Mouse (Mus musculus): Measurements from ENCODE around the gene Gm43518. TPM values are rescaled to one million over a fixed set of nuclear protein-coding genes. Genes with fewer than 3 reads are reported as not detected.

Gene Gm43518
- polyA plus RNA-seq, 1 experiment from 2014 or later: 2.4 TPM

DNA sequence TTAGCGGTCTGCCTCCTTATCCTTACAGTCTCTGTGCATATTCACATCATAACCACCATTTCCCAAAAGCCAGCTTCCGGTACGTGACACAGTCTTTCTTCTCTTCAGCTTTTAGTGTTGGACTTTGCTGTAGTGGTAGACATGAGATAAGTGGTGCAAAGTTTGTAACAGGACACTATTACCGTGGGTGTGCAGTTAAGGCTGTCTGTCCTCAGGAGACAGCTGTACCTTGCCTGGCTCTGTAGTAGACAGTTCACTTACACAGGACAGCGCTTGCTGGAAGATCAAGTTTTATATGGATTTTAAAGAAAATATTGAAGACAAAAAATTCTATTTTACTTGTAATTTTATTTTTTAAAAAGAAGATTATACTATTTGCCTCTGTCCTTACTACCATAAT lies 41.2 kb downstream of the Gm43518 start:
- no peak overlapping the region for H3K4me2 ChIP-seq (replicated peaks; ENCODE audit: low read depth, low read length)
- no peaks in the 10 kb centered on the region for H3K36me3 ChIP-seq (ENCODE audit: control insufficient read depth, insufficient read depth, low read length)
- H3K4me1 ChIP-seq (replicated peaks; ENCODE audit: control insufficient read depth, insufficient read depth, low read length): no peaks in the 10 kb centered on the region; the same call in 1 of the 2 replicates
- no peak overlapping the region for H3K27ac ChIP-seq (ENCODE audit: low read depth, low read length)
- WGBS: 89% methylated on average over 5 of the region's 5 CpGs
- 0 out of 2 replicates have a peak, but pooled peaks cover 2% of the 10 kb centered on the region for H3K27me3 ChIP-seq (ENCODE audit: control insufficient read depth, insufficient read depth, low read length)
- DNase-seq (ENCODE audit: low spot score) (no peak), ATAC-seq (ENCODE audit: low FRiP score) (no peak)
- no peak overlapping the region for H3K9ac ChIP-seq (ENCODE audit: low read depth, low read length)
- no peaks in the 10 kb centered on the region for H3K9me3 ChIP-seq (ENCODE audit: control insufficient read depth, low read length)
- H3K4me3 ChIP-seq (ENCODE audit: low read depth, low read length): no peak overlapping the region

DNA sequence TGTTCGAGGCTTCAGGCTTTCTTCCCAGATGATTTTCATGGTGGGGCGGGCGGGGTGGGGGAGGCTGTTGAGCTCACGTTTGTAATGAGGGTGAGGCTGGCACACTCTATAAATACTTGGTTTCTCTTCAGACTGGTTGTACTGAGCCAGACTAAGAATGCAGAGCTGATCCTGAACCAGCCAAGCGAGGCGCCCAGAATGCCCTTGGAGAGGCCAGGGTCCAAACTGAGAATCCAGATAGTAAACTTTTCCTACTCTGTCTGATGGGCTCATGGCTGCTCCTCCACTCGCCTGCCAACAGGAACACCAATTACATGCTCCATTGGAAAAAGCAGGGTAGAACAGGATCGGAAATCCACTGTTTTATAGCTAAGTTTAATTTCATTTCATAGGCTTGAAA lies 42.0 kb downstream of the Gm43518 start:
- Histone ChIP-seq H3K9ac (ENCODE audit: low read depth, low read length) (no peak overlapping the region), H3K4me2 (replicated peaks; ENCODE audit: low read depth, low read length) (no peak overlapping the region), H3K4me1 (replicated peaks; ENCODE audit: control insufficient read depth, insufficient read depth, low read length) (no peaks in the 10 kb centered on the region; the same call in 1 of the 2 replicates), H3K27me3 (ENCODE audit: control insufficient read depth, insufficient read depth, low read length) (0 out of 2 replicates have a peak, but pooled peaks cover 2% of the 10 kb centered on the region), H3K36me3 (ENCODE audit: control insufficient read depth, insufficient read depth, low read length) (no peaks in the 10 kb centered on the region), H3K27ac (ENCODE audit: low read depth, low read length) (no peak overlapping the region), H3K9me3 (ENCODE audit: control insufficient read depth, low read length) (no peaks in the 10 kb centered on the region), H3K4me3 (ENCODE audit: low read depth, low read length) (no peak overlapping the region)
- 80% methylated on average over 8 of the region's 8 CpGs for WGBS
- DNase-seq (ENCODE audit: low spot score) (no peak), ATAC-seq (ENCODE audit: low FRiP score) (no peak)

GRCm38 (mm10) chr5:123970576-123970975 lies 43.4 kb downstream of the Gm43518 start:
- H3K27me3 ChIP-seq (ENCODE audit: control insufficient read depth, insufficient read depth, low read length): 0 out of 2 replicates have a peak, but pooled peaks cover 2% of the 10 kb centered on the region
- no peak overlapping the region for H3K4me2 ChIP-seq (replicated peaks; ENCODE audit: low read depth, low read length)
- peaks cover 3% of the 10 kb centered on the region; the same call in 1 of the 2 replicates for H3K4me1 ChIP-seq (replicated peaks; ENCODE audit: control insufficient read depth, insufficient read depth, low read length)
- no peak for ATAC-seq (ENCODE audit: low FRiP score)
- DNase-seq (ENCODE audit: low spot score): no peak
- no peaks in the 10 kb centered on the region for H3K36me3 ChIP-seq (ENCODE audit: control insufficient read depth, insufficient read depth, low read length)
- H3K27ac ChIP-seq (ENCODE audit: low read depth, low read length): no peak overlapping the region
- 89% methylated on average over 4 of the region's 4 CpGs for WGBS
- H3K4me3 ChIP-seq (ENCODE audit: low read depth, low read length): no peak overlapping the region
- no peak overlapping the region for H3K9ac ChIP-seq (ENCODE audit: low read depth, low read length)
- no peaks in the 10 kb centered on the region for H3K9me3 ChIP-seq (ENCODE audit: control insufficient read depth, low read length)

DNA sequence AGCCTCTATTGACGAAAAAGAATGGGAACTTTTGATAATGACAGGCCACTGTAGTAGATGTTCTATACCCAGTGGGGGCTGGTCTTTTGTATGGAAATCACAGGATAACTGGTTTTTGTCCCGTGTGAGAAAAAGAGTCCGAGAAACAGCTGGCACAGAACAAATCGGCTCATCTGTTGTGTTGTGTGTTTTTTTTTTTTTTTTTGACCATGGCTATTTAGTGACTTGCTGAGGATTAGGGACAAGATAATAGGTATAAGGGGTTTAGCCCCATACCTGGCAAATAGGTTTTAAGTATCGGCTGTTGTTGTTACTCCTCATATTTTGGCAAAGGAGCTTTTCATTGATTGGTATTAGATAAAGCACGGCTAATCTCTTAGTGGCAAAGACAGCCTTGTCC lies 45.2 kb downstream of the Gm43518 start:
- no peak overlapping the region for H3K4me3 ChIP-seq (ENCODE audit: low read depth, low read length)
- no peaks in the 10 kb centered on the region for H3K36me3 ChIP-seq (ENCODE audit: control insufficient read depth, insufficient read depth, low read length)
- ATAC-seq (ENCODE audit: low FRiP score): no peak
- H3K4me2 ChIP-seq (replicated peaks; ENCODE audit: low read depth, low read length): no peak overlapping the region
- H3K9me3 ChIP-seq (ENCODE audit: control insufficient read depth, low read length): no peaks in the 10 kb centered on the region
- 64% methylated on average over 6 of the region's 6 CpGs for WGBS
- H3K27me3 ChIP-seq (ENCODE audit: control insufficient read depth, insufficient read depth, low read length): peaks cover 4% of the 10 kb centered on the region; the same call in 1 of the 2 replicates
- H3K27ac ChIP-seq (ENCODE audit: low read depth, low read length): no peak overlapping the region
- H3K4me1 ChIP-seq (replicated peaks; ENCODE audit: control insufficient read depth, insufficient read depth, low read length): peaks cover 3% of the 10 kb centered on the region
- no peak overlapping the region for H3K9ac ChIP-seq (ENCODE audit: low read depth, low read length)
- no peak for DNase-seq (ENCODE audit: low spot score)

- DNase-seq (ENCODE audit: low spot score): peak; percentile 76
- no peaks in the 10 kb centered on the region for H3K36me3 ChIP-seq (ENCODE audit: control insufficient read depth, insufficient read depth, low read length)
- peak within 1 kb of the TSS; percentile 61 for H3K4me3 ChIP-seq (ENCODE audit: low read depth, low read length)
- H3K4me1 ChIP-seq (replicated peaks; ENCODE audit: control insufficient read depth, insufficient read depth, low read length): peaks cover 3% of the 10 kb centered on the region
- peak; percentile 72 for ATAC-seq (ENCODE audit: low FRiP score)
- H3K9ac ChIP-seq (ENCODE audit: low read depth, low read length): peak within 1 kb of the TSS; percentile 66
- peak within 1 kb of the TSS; percentile 92 for H3K4me2 ChIP-seq (replicated peaks; ENCODE audit: low read depth, low read length)
- WGBS: 2% methylated on average over 60 of the region's 106 CpGs
- H3K27me3 ChIP-seq (ENCODE audit: control insufficient read depth, insufficient read depth, low read length): peaks cover 8% of the 10 kb centered on the region; the same call in 1 of the 2 replicates
- no peaks in the 10 kb centered on the region for H3K9me3 ChIP-seq (ENCODE audit: control insufficient read depth, low read length)
- H3K27ac ChIP-seq (ENCODE audit: low read depth, low read length): 0 out of 2 replicates have a peak within 1 kb of the TSS, but pooled peaks have one; percentile 42
These were observed 46.3 kb downstream of the Gm43518 start, which contains the start of gene Hip1r for GRCm38 (mm10) chr5:123973299-123974178. Gene Hip1r, plus strand, starts transcription at chr5:123973628.

GRCm38 (mm10) chr5:123974179-123974485 lies 46.9 kb downstream of the Gm43518 start:
- Histone ChIP-seq H3K9ac (ENCODE audit: low read depth, low read length) (peak overlapping the region; percentile 66), H3K36me3 (ENCODE audit: control insufficient read depth, insufficient read depth, low read length) (no peaks in the 10 kb centered on the region), H3K4me2 (replicated peaks; ENCODE audit: low read depth, low read length) (peak overlapping the region; percentile 92), H3K27ac (ENCODE audit: low read depth, low read length) (no peak overlapping the region), H3K4me3 (ENCODE audit: low read depth, low read length) (peak overlapping the region; percentile 61), H3K9me3 (ENCODE audit: control insufficient read depth, low read length) (no peaks in the 10 kb centered on the region), H3K27me3 (ENCODE audit: control insufficient read depth, insufficient read depth, low read length) (peaks cover 8% of the 10 kb centered on the region; the same call in 1 of the 2 replicates), H3K4me1 (replicated peaks; ENCODE audit: control insufficient read depth, insufficient read depth, low read length) (peaks cover 3% of the 10 kb centered on the region)
- DNase-seq (ENCODE audit: low spot score) (no peak), ATAC-seq (ENCODE audit: low FRiP score) (peak; percentile 25; the same call in 1 of the 2 replicates)
- under 1% methylated on average over 14 of the region's 14 CpGs for WGBS

DNA sequence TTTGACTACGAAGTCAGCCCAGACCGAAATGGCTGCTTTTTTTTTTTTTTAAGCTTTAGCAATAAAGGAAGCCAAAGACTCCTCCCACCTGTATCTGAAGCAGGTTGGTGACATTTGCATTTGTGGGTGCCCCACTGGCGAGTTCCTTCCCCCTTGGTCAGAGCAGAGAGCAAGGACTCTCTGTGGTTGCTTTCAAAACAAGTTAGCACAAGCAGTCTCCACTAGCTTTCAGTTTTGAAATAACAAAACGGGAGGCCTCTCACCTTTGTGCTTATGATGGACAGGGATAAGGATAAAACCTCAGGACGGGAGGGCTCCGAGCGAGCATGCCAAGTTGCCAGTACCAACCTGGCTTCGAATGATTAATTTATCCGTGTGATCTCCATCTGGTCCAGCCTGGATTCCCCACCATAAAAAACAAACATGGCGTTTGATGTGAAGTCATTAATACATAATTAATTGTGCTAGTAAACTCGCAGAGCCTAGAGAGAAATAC lies 47.4 kb downstream of the Gm43518 start:
- H3K27ac ChIP-seq (ENCODE audit: low read depth, low read length): no peak overlapping the region
- no peak for ATAC-seq (ENCODE audit: low FRiP score)
- H3K27me3 ChIP-seq (ENCODE audit: control insufficient read depth, insufficient read depth, low read length): peaks cover 8% of the 10 kb centered on the region; the same call in 1 of the 2 replicates
- H3K9ac ChIP-seq (ENCODE audit: low read depth, low read length): no peak overlapping the region
- H3K4me3 ChIP-seq (ENCODE audit: low read depth, low read length): peak overlapping the region; percentile 61
- no peak for DNase-seq (ENCODE audit: low spot score)
- WGBS: 35% methylated on average over 11 of the region's 11 CpGs
- peaks cover 3% of the 10 kb centered on the region for H3K4me1 ChIP-seq (replicated peaks; ENCODE audit: control insufficient read depth, insufficient read depth, low read length)
- H3K9me3 ChIP-seq (ENCODE audit: control insufficient read depth, low read length): no peaks in the 10 kb centered on the region
- peak overlapping the region; percentile 92 for H3K4me2 ChIP-seq (replicated peaks; ENCODE audit: low read depth, low read length)
- no peaks in the 10 kb centered on the region for H3K36me3 ChIP-seq (ENCODE audit: control insufficient read depth, insufficient read depth, low read length)

DNA sequence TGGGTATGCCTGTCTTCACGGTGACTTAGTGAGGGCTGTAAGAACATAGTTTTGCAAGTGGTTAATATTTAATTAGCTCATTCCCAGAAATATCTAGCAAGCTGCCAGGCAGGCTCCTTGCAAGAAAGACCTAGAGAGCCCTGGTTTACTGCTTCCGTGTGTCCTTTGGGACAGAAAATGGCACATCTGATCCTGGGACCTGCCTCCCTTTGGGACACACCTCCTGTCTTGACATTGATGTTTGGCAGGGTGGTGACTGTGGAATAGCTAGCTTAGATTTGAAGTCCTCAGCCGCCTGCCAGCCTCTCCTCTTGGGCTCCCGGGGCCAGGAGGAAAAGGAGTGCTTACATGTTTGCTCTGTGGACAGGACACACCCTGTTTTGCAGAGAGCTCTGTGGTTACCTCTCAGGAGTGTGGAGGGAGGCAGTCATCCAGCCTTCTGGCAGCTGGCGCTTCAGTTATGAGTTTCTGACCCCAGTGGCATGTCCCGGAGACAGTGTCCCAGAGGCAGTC lies 48.5 kb downstream of the Gm43518 start:
- ATAC-seq (ENCODE audit: low FRiP score): no peak
- H3K4me3 ChIP-seq (ENCODE audit: low read depth, low read length): no peak overlapping the region

More for the DNA sequence above, 48.5 kb downstream of the Gm43518 start:
- no peak for DNase-seq (ENCODE audit: low spot score)
- 68% methylated on average over 6 of the region's 6 CpGs for WGBS
- H3K27me3 ChIP-seq (ENCODE audit: control insufficient read depth, insufficient read depth, low read length): peaks cover 8% of the 10 kb centered on the region; the same call in 1 of the 2 replicates
- H3K27ac ChIP-seq (ENCODE audit: low read depth, low read length): no peak overlapping the region
- peaks cover 3% of the 10 kb centered on the region for H3K4me1 ChIP-seq (replicated peaks; ENCODE audit: control insufficient read depth, insufficient read depth, low read length)
- no peaks in the 10 kb centered on the region for H3K36me3 ChIP-seq (ENCODE audit: control insufficient read depth, insufficient read depth, low read length)
- no peaks in the 10 kb centered on the region for H3K9me3 ChIP-seq (ENCODE audit: control insufficient read depth, low read length)
- H3K9ac ChIP-seq (ENCODE audit: low read depth, low read length): no peak overlapping the region
- H3K4me2 ChIP-seq (replicated peaks; ENCODE audit: low read depth, low read length): no peak overlapping the region
